ENCODE assay signal across 22 mouse cellular contexts in genomic region chr4:10670846-10671428, GRCm38 (mm10).
A peak's percentile ranks its signal among the peaks of the same experiment; 100 is the strongest.
DNase-seq lines count a peak whose midpoint lies in the region; ATAC-seq and TF ChIP-seq lines count a peak whose summit lies in the region.
"Had no signal": no experiment of that assay in that cellular context is flagged by ENCODE, and none has a peak within 500 bp of the region (broad histone marks: within the 10 kb centered on the region; RNA-seq: fewer than 3 reads in every experiment).

No protein-coding gene starts in this region.

- H3K27me3 ChIP-seq in forebrain, embryonic 14.5 days (replicated peaks; ENCODE audit: control insufficient read depth, insufficient read depth, low read length), result no peaks in the 10 kb centered on the region
- H3K27me3 ChIP-seq in forebrain, embryonic 10.5 days (ENCODE audit: poor library complexity, severe bottlenecking), result no peaks in the 10 kb centered on the region
- H3K27me3 ChIP-seq in lung, embryonic 14.5 days (ENCODE audit: insufficient read depth, low read length), result no peaks in the 10 kb centered on the region
- no peaks in the 10 kb centered on the region for H3K27me3 ChIP-seq in forebrain, postnatal 0 days (ENCODE audit: insufficient read depth, low read length)
- H3K27me3 ChIP-seq: embryonic facial prominence, embryonic 12.5 days; limb, embryonic 15.5 days; lung, embryonic 15.5 days; neural tube, embryonic 15.5 days had no signal

- H3K4me2 ChIP-seq in forebrain, embryonic 14.5 days (ENCODE audit: low read length), result no peak overlapping the region
- H3K4me2 ChIP-seq in lung, embryonic 14.5 days, result no peak overlapping the region
- no peak overlapping the region for H3K4me2 ChIP-seq in forebrain, postnatal 0 days (ENCODE audit: low read depth)
- H3K4me2 ChIP-seq: embryonic facial prominence, embryonic 12.5 days; limb, embryonic 15.5 days; lung, embryonic 15.5 days; neural tube, embryonic 15.5 days had no signal

- H3K9me3 ChIP-seq in forebrain, embryonic 14.5 days (replicated peaks; ENCODE audit: control insufficient read depth, low read length), result no peaks in the 10 kb centered on the region
- no peaks in the 10 kb centered on the region for H3K9me3 ChIP-seq in forebrain, embryonic 10.5 days
- no peaks in the 10 kb centered on the region for H3K9me3 ChIP-seq in lung, embryonic 14.5 days (ENCODE audit: low read depth, low read length)
- no peaks in the 10 kb centered on the region for H3K9me3 ChIP-seq in forebrain, postnatal 0 days (ENCODE audit: low read length)
- H3K9me3 ChIP-seq: embryonic facial prominence, embryonic 12.5 days; limb, embryonic 15.5 days; lung, embryonic 15.5 days; neural tube, embryonic 15.5 days had no signal

- H3K36me3 ChIP-seq in forebrain, embryonic 14.5 days (ENCODE audit: control insufficient read depth, insufficient read depth, low read length), result no peaks in the 10 kb centered on the region
- H3K36me3 ChIP-seq in forebrain, embryonic 10.5 days (replicated peaks), result no peaks in the 10 kb centered on the region
- H3K36me3 ChIP-seq in lung, embryonic 14.5 days (ENCODE audit: insufficient read depth), result no peaks in the 10 kb centered on the region
- no peaks in the 10 kb centered on the region for H3K36me3 ChIP-seq in forebrain, postnatal 0 days (ENCODE audit: insufficient read depth)
- H3K36me3 ChIP-seq: embryonic facial prominence, embryonic 12.5 days; limb, embryonic 15.5 days; lung, embryonic 15.5 days; neural tube, embryonic 15.5 days had no signal

- H3K27ac ChIP-seq in forebrain, embryonic 14.5 days (ENCODE audit: low read depth, low read length), result no peak overlapping the region
- no peak overlapping the region for H3K27ac ChIP-seq in forebrain, embryonic 10.5 days
- H3K27ac ChIP-seq in lung, embryonic 14.5 days (ENCODE audit: low read depth), result no peak overlapping the region
- no peak overlapping the region for H3K27ac ChIP-seq in forebrain, postnatal 0 days (ENCODE audit: low read depth, low read length)
- H3K27ac ChIP-seq: embryonic facial prominence, embryonic 12.5 days; gastrocnemius, adult 2 months; limb, embryonic 15.5 days; liver, embryonic 14.5 days; lung, embryonic 15.5 days; neural tube, embryonic 15.5 days had no signal

- H3K4me1 ChIP-seq in forebrain, embryonic 14.5 days (ENCODE audit: control insufficient read depth, insufficient read depth, low read length), result no peaks in the 10 kb centered on the region; the same call in 1 of the 2 replicates
- no peaks in the 10 kb centered on the region for H3K4me1 ChIP-seq in forebrain, embryonic 10.5 days
- no peaks in the 10 kb centered on the region for H3K4me1 ChIP-seq in lung, embryonic 14.5 days (ENCODE audit: insufficient read depth)
- no peaks in the 10 kb centered on the region for H3K4me1 ChIP-seq in forebrain, postnatal 0 days (ENCODE audit: insufficient read depth)
- H3K4me1 ChIP-seq: embryonic facial prominence, embryonic 12.5 days; limb, embryonic 15.5 days; lung, embryonic 15.5 days; neural tube, embryonic 15.5 days had no signal

- peak; percentile 68 to 72 for DNase-seq in cerebellum, postnatal 10 days
- DNase-seq in cerebellum, adult 9-11 months, result no peak
- peak; percentile 90 for DNase-seq in forebrain, embryonic 14.5 days (ENCODE audit: low spot score)
- DNase-seq in forebrain, embryonic 10.5 days (ENCODE audit: extremely low spot score, low spot score), result no peak
- peak; percentile 15 for DNase-seq in lung, embryonic 14.5 days
- no peak for DNase-seq in lung, postnatal 36 days
- peak; percentile 41 for DNase-seq in forebrain, postnatal 0 days
- DNase-seq: adrenal gland, postnatal 14 days; gastrocnemius, adult 2 months; kidney, postnatal 36 days; lung, postnatal 4 days; right cerebral cortex, adult 18-20 months; right cerebral cortex, postnatal 4 days; thymus, postnatal 14 days had no signal

- TF ChIP-seq CTCF in lung, embryonic 14.5 days (IDR thresholded peaks at IDR 0.05; ENCODE audit: low read depth), result no peak
- TF ChIP-seq CTCF in forebrain, postnatal 0 days (IDR thresholded peaks at IDR 0.05; ENCODE audit: low read depth), result no peak

- no peak overlapping the region for H3K9ac ChIP-seq in forebrain, embryonic 14.5 days (ENCODE audit: low read length)
- no peak overlapping the region for H3K9ac ChIP-seq in lung, embryonic 14.5 days
- H3K9ac ChIP-seq in forebrain, postnatal 0 days, result no peak overlapping the region
- H3K9ac ChIP-seq: embryonic facial prominence, embryonic 12.5 days; limb, embryonic 15.5 days; liver, embryonic 14.5 days; lung, embryonic 15.5 days; neural tube, embryonic 15.5 days had no signal

- 24% methylated on average over 6 of the region's 6 CpGs for WGBS in forebrain, embryonic 14.5 days
- 85% methylated on average over 6 of the region's 6 CpGs for WGBS in forebrain, embryonic 10.5 days
- 51% methylated on average over 6 of the region's 6 CpGs for WGBS in lung, embryonic 14.5 days
- WGBS in forebrain, postnatal 0 days, result 29% methylated on average over 6 of the region's 6 CpGs

- H3K4me3 ChIP-seq in forebrain, embryonic 14.5 days (ENCODE audit: low read depth, low read length), result no peak overlapping the region
- no peak overlapping the region for H3K4me3 ChIP-seq in forebrain, embryonic 10.5 days
- no peak overlapping the region for H3K4me3 ChIP-seq in lung, embryonic 14.5 days (ENCODE audit: low read depth, low read length)
- no peak overlapping the region for H3K4me3 ChIP-seq in forebrain, postnatal 0 days (ENCODE audit: low read depth, low read length)
- H3K4me3 ChIP-seq: embryonic facial prominence, embryonic 12.5 days; erythroblast, embryonic 14.5 days; gastrocnemius, adult 2 months; limb, embryonic 15.5 days; lung, embryonic 15.5 days; neural tube, embryonic 15.5 days had no signal

- peak; percentile 97 for ATAC-seq in forebrain, embryonic 14.5 days
- ATAC-seq in lung, embryonic 14.5 days (ENCODE audit: insufficient read depth), result no peak
- ATAC-seq in forebrain, postnatal 0 days, result no peak; the same call in 1 of the 2 replicates
- ATAC-seq: CD4-positive, CD25-positive, alpha-beta regulatory T cell, adult 4 months; intestine, postnatal 0 days had no signal

Comparison
In these comparisons a context has a peak if more than half of its experiments do, and no peak if none do; other contexts are left out.
1. DNase-seq: peak in cerebellum, postnatal 10 days (2 of 2), forebrain, embryonic 14.5 days (single experiment), lung, embryonic 14.5 days (single experiment) and forebrain, postnatal 0 days (single experiment); none in cerebellum, adult 9-11 months (single experiment), forebrain, embryonic 10.5 days (single experiment) and lung, postnatal 36 days (single experiment).